Mouse (Mus musculus) forebrain, embryonic 16.5 days (tissue): ENCODE measurements around the gene Atp5c1. TPM values are rescaled to one million over a fixed set of nuclear protein-coding genes. Genes with fewer than 3 reads are reported as not detected.

Experiments
- ATAC-seq: fragments of 200-750 bp; cut with Nextera tagmentation; 2 replicates; pipeline ENCODE4 v1.8.0; 2017; ENCODE audit warnings: mild to moderate bottlenecking, moderate library complexity
- H3K27ac ChIP-seq: fragments of 300-500 bp; sonication (generic); 2 replicates; pipeline ENCODE4 v1.5.1; 2014; ENCODE audit warnings: low read length, control low read depth
- H3K27me3 ChIP-seq: fragments of 300-500 bp; sonication (generic); replicated peaks from 2 replicates; pipeline ENCODE4 v1.6.1; 2014; ENCODE audit warnings: low read length; ENCODE audit not compliant: control insufficient read depth, insufficient read depth
- H3K36me3 ChIP-seq: fragments of 300-500 bp; sonication (generic); 2 replicates; pipeline ENCODE4 v1.6.1; 2014; ENCODE audit not compliant: control insufficient read depth, insufficient read depth
- H3K4me1 ChIP-seq: fragments of 300-500 bp; sonication (generic); replicated peaks from 2 replicates; pipeline ENCODE4 v1.6.1; 2014; ENCODE audit warnings: low read length; ENCODE audit not compliant: control insufficient read depth, insufficient read depth
- H3K4me2 ChIP-seq: fragments of 300-500 bp; sonication (generic); 2 replicates; pipeline ENCODE4 v1.6.1; 2014; ENCODE audit warnings: mild to moderate bottlenecking, low read length, control low read depth
- H3K4me3 ChIP-seq: fragments of 300-500 bp; sonication (generic); replicated peaks from 2 replicates; pipeline ENCODE4 v1.5.1; 2014; ENCODE audit warnings: mild to moderate bottlenecking, low read length, control low read depth
- H3K9ac ChIP-seq: fragments of 300-500 bp; sonication (generic); replicated peaks from 2 replicates; pipeline ENCODE4 v1.6.1; 2014; ENCODE audit warnings: low read depth, low read length, control low read depth
- H3K9me3 ChIP-seq: fragments of 300-500 bp; sonication (generic); 2 replicates; pipeline ENCODE4 v1.6.1; 2016; ENCODE audit warnings: low read length; ENCODE audit not compliant: control insufficient read depth
- WGBS: fragments of 180-500 bp; shearing (Covaris S2); extraction: QIAGEN DNeasy Blood & Tissue Kit; methylation state at CpG from one replicate; pipeline ENCODE4 v1.1.7; 2014; 5-methylcytosine and 5-hydroxymethylcytosine counted together
- polyA plus RNA-seq: library from polyadenylated mRNA; unstranded; fragments of >200 nt; fragmentation: Nextera tagmentation; extraction: Ambion mirVana; gene quantifications from 2 replicates; pipeline ENCODE4 v1.2.1, GENCODE M21; 2015

Gene Atp5c1
- polyA plus RNA-seq, 1 experiment from 2014 or later: 544 TPM

DNA sequence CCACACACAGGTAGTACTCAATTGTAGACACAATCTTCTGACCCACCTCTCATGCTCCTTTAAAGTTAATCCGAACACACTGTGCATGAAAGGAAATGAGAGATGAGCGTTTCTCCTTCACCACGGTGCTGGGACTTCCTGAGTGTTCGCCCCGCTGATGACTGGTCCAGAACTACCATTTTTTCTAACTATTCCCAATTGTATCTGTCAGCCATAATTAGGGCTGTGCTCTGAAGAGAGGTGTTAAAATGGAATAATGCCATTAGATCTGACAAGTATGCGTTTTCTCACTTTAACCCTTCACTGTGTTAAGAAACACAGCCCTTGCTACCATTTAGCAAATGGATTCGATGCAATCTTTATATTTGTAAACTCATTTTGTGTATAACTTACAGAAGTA, 50.6 kb downstream of the Atp5c1 start:
- Histone ChIP-seq H3K27ac (no peak overlapping the region), H3K36me3 (no peaks in the 10 kb centered on the region), H3K27me3 (no peaks in the 10 kb centered on the region), H3K9ac (no peak overlapping the region), H3K4me2 (no peak overlapping the region), H3K9me3 (no peaks in the 10 kb centered on the region), H3K4me1 (no peaks in the 10 kb centered on the region), H3K4me3 (no peak overlapping the region)
- ATAC-seq: peak; percentile 54
- WGBS: 49% methylated on average over 7 of the region's 7 CpGs

DNA sequence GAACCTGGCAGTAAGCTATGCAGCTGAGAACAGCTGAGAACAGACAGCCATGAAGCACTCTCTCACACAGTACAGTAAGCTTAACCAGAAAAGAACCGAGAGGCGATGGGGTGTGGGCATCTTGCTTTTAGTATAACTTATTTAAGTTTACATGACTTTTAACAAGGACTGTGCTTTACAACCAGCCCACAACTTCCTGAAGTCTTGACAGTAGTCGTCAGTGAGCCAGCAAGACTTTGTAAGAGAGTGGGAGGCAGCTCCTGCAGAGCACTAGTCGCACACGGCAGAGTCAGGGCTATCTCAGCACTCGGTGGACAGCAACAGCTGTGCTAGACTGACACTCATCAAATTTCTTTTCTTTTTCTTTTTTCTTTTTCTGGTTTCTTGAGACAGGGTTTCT, 56.0 kb downstream of the Atp5c1 start:
- 86% methylated on average over 6 of the region's 6 CpGs for WGBS
- Histone ChIP-seq H3K4me1 (no peaks in the 10 kb centered on the region), H3K4me2 (no peak overlapping the region), H3K9ac (no peak overlapping the region), H3K27ac (no peak overlapping the region), H3K4me3 (no peak overlapping the region), H3K9me3 (no peaks in the 10 kb centered on the region), H3K27me3 (no peaks in the 10 kb centered on the region), H3K36me3 (no peaks in the 10 kb centered on the region)
- ATAC-seq: no peak

DNA sequence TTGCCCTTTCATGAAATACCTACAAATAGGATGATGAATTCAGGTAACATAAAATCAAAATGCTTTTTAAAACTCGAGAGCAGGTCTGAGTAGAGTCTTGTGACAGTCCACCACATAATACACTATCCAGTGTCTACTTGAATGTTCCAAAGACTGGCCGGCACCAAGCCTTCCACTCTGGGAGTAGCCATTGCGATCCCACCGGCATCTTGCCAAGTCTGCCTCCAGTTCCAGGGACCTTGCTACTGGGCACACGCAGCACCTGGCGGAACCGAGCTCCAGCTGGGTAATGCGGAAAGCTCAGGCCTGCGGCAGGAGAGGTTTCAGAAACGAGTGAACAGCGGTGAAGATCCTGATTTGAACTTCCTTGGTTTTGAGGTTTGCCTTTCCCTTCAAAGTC, 59.0 kb downstream of the Atp5c1 start:
- H3K9ac ChIP-seq: no peak overlapping the region
- H3K9me3 ChIP-seq: no peaks in the 10 kb centered on the region
- 91% methylated on average over 11 of the region's 11 CpGs for WGBS
- no peaks in the 10 kb centered on the region for H3K27me3 ChIP-seq
- no peak for ATAC-seq
- no peak overlapping the region for H3K4me3 ChIP-seq
- H3K36me3 ChIP-seq: no peaks in the 10 kb centered on the region
- no peak overlapping the region for H3K4me2 ChIP-seq
- no peak overlapping the region for H3K27ac ChIP-seq
- H3K4me1 ChIP-seq: no peaks in the 10 kb centered on the region

DNA sequence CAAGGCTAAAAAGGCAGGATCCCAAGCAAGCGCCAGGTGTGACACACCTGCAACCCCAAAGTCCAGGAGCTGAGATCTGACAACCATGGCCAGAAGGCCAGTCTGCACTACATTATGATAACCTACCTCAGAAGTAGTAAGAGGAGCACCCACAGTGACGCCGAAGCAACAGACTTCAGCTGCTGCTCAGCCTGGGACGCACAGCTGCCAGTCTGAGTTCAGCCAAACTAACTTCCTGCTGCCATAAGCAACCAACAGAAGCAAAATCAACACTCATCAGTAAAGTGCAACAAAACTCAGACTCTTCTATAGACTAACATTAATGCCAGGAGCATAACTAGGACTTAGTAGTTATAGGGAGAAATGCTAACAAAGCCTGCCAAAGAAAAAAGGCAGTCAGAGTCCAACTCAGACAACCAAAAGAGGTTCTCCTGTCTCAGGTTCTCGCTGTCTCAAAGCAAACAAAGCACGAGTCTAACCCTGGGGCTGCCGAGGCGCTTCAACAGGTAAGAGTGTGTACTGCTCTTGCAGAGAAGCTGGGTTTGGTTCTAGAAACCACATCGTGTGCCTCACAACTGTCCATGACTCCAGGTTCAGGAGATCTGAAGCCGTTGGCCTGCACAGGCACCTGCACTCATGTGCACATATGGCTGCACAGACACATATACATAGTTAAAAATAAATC, 65.2 kb downstream of the Atp5c1 start:
- no peaks in the 10 kb centered on the region for H3K4me1 ChIP-seq
- H3K27ac ChIP-seq: no peak overlapping the region
- no peaks in the 10 kb centered on the region for H3K9me3 ChIP-seq
- WGBS: 90% methylated on average over 10 of the region's 10 CpGs
- H3K27me3 ChIP-seq: no peaks in the 10 kb centered on the region
- no peaks in the 10 kb centered on the region for H3K36me3 ChIP-seq
- ATAC-seq: no peak
- H3K9ac ChIP-seq: no peak overlapping the region
- H3K4me2 ChIP-seq: no peak overlapping the region
- no peak overlapping the region for H3K4me3 ChIP-seq

DNA sequence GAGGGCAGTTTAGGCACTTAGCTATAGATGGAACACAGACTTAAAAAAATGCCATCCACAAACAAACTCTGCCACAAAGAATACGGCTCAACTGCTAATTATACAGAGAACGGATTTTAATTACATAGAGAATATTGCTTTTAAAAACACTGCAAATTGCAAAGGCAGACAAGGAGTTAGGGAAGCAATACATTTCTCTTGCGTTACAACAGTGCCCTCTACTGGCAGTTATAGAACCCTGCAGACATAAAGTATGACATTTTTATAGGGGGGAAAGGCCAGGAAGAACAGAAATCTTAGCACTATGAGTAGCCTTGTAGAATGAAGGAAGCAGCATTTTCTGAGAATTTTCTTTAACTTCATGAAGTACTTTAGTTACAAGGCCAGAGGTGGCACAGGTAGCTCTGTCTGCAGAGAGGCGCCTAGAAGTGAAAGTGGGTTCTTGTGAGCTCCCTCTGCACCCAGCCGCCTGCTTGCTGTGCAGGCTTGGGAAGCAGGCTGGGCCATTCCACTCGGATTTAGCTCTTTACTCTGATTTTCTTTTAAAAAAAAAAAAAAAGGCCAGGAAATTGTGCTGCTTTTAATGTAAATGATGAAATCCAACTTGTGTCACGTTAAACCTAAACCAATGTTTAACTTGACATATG, 69.9 kb downstream of the Atp5c1 start:
- H3K9ac ChIP-seq: no peak overlapping the region
- H3K9me3 ChIP-seq: no peaks in the 10 kb centered on the region
- H3K27ac ChIP-seq: no peak overlapping the region
- no peak overlapping the region for H3K4me3 ChIP-seq
- H3K36me3 ChIP-seq: no peaks in the 10 kb centered on the region
- 34% methylated on average over 7 of the region's 7 CpGs for WGBS
- 0 out of 2 replicates have a peak, but pooled peaks cover 2% of the 10 kb centered on the region for H3K4me1 ChIP-seq
- H3K4me2 ChIP-seq: no peak overlapping the region
- H3K27me3 ChIP-seq: no peaks in the 10 kb centered on the region
- peak; percentile 77 for ATAC-seq

DNA sequence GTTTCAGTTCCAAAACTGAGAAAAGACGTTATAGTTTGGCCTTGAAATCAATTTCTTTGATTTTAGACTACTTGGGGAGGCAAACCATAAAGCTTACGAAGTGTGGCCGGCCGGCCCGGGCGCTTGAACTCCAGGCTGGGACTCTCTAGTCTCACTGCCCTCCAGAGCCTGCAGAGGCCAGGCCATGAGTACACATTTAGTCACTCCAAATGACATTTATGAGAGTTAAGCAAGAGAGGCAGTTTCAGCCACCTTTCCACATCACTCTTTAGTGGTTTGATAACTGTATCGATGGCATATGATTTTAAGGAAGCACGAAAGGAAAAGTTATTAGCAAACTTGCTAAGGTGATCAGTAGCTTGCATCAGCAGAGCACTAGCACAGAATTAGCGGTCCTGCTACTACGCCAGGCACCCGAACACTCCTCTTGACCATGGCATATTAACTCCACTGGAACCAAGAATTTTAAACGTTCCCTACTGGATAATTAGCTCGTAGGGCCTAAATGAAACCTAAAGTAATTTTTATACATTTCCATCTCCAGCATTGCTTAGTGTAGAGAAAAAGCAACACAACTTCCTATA, 70.5 kb downstream of the Atp5c1 start:
- no peaks in the 10 kb centered on the region for H3K9me3 ChIP-seq
- H3K4me2 ChIP-seq: no peak overlapping the region
- WGBS: 78% methylated on average over 13 of the region's 13 CpGs
- no peak overlapping the region for H3K27ac ChIP-seq
- ATAC-seq: peak; percentile 52
- no peak overlapping the region for H3K4me3 ChIP-seq
- 0 out of 2 replicates have a peak, but pooled peaks cover 2% of the 10 kb centered on the region for H3K4me1 ChIP-seq
- no peaks in the 10 kb centered on the region for H3K27me3 ChIP-seq
- H3K9ac ChIP-seq: no peak overlapping the region
- H3K36me3 ChIP-seq: no peaks in the 10 kb centered on the region

DNA sequence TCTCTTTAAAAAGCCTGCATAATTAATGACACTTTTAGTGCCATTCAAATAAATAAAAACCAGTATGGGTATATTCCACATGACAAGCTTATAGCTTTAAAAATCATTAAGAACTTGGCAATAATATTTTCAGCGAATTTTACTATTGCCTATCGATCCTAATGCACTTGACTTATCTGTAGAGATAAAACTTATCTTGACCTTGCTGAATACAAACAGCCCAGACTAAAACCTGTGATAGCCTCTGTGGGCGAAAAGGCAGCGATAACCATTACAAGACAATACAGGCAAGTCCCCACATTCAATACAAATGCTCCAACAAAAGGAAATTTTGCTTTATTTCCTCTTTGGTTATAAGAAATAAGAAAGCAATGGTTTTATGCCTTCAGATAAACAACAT, 71.7 kb downstream of the Atp5c1 start:
- Histone ChIP-seq H3K4me2 (no peak overlapping the region), H3K27me3 (no peaks in the 10 kb centered on the region), H3K4me1 (0 out of 2 replicates have a peak, but pooled peaks cover 2% of the 10 kb centered on the region), H3K4me3 (no peak overlapping the region), H3K9me3 (no peaks in the 10 kb centered on the region), H3K27ac (no peak overlapping the region), H3K36me3 (no peaks in the 10 kb centered on the region), H3K9ac (no peak overlapping the region)
- ATAC-seq: no peak
- WGBS: 89% methylated on average over 4 of the region's 4 CpGs

Other genes starting within 250 kb of the Atp5c1 start
- gene 4930412O13Rik, start 199.3 kb downstream of the Atp5c1 start, polyA plus RNA-seq: not detected in 2 replicates
- not detected in 2 replicates for gene 9230102O04Rik, start 191.0 kb downstream of the Atp5c1 start, polyA plus RNA-seq
- 0.42 and 2.2 TPM in 2 replicates for gene Gata3, start 190.5 kb downstream of the Atp5c1 start, polyA plus RNA-seq
- gene Taf3, start 31.9 kb downstream of the Atp5c1 start, polyA plus RNA-seq: 14.3 and 14.5 TPM in 2 replicates
- 34.2 and 39.8 TPM in 2 replicates for gene Kin, start 83 bp upstream of the Atp5c1 start, polyA plus RNA-seq
- 2.1 and 3.8 TPM in 2 replicates for gene Itih2, start 50.9 kb upstream of the Atp5c1 start, polyA plus RNA-seq
- gene Itih5, start 73.1 kb upstream of the Atp5c1 start, polyA plus RNA-seq: 3.7 and 6.0 TPM in 2 replicates